Comparison of ENCODE assay signal across 28 mouse cellular contexts in genomic region chr6:146205136-146205535, GRCm38 (mm10).
DNase-seq lines count a peak whose midpoint lies in the region; ATAC-seq and TF ChIP-seq lines count a peak whose summit lies in the region.
"Had no signal": no experiment of that assay in that cellular context is flagged by ENCODE, and none has a peak within 500 bp of the region (broad histone marks: within the 10 kb centered on the region; RNA-seq: fewer than 3 reads in every experiment).

No protein-coding gene starts in this region.

- no peak overlapping the region for H3K27ac ChIP-seq in embryonic facial prominence, embryonic 14.5 days (replicated peaks; ENCODE audit: low read depth, low read length)
- no peak overlapping the region for H3K27ac ChIP-seq in embryonic facial prominence, embryonic 10.5 days (replicated peaks)
- H3K27ac ChIP-seq in cerebellum, adult 2 months (ENCODE audit: insufficient read depth, low read length) = no peak overlapping the region
- H3K27ac ChIP-seq: embryonic facial prominence, embryonic 13.5 days; forebrain, embryonic 12.5 days; forebrain, embryonic 15.5 days; heart, adult 2 months; heart, embryonic 10.5 days; heart, embryonic 13.5 days; hindbrain, embryonic 14.5 days; hindbrain, postnatal 0 days had no signal

- no peak overlapping the region for H3K4me2 ChIP-seq in embryonic facial prominence, embryonic 14.5 days (ENCODE audit: low read depth, low read length)
- H3K4me2 ChIP-seq: embryonic facial prominence, embryonic 13.5 days; forebrain, embryonic 12.5 days; forebrain, embryonic 15.5 days; heart, embryonic 13.5 days; hindbrain, embryonic 14.5 days had no signal

- H3K9ac ChIP-seq in embryonic facial prominence, embryonic 14.5 days (ENCODE audit: low read depth, low read length) = no peak overlapping the region
- H3K9ac ChIP-seq: embryonic facial prominence, embryonic 13.5 days; forebrain, embryonic 12.5 days; forebrain, embryonic 15.5 days; heart, embryonic 13.5 days; hindbrain, embryonic 14.5 days had no signal

- ATAC-seq in embryonic facial prominence, embryonic 14.5 days (ENCODE audit: low read depth) = no peak; the same call in 1 of the 2 replicates
- ATAC-seq in megakaryocyte-erythroid progenitor cell, adult 5-6 weeks (replicated peaks; ENCODE audit: low FRiP score, low TSS enrichment, poor library complexity, severe bottlenecking) = peak; percentile 54; the same call in 1 of the 2 replicates
- ATAC-seq: CD4-positive, CD25-positive, alpha-beta regulatory T cell, adult 4 months; forebrain, embryonic 15.5 days; hindbrain, postnatal 0 days; inflammation-experienced regulatory T-cells, adult 6 months; intestine, embryonic 16.5 days had no signal

- no peaks in the 10 kb centered on the region for H3K36me3 ChIP-seq in embryonic facial prominence, embryonic 14.5 days (ENCODE audit: control insufficient read depth, insufficient read depth, low read length)
- H3K36me3 ChIP-seq in embryonic facial prominence, embryonic 10.5 days (replicated peaks) = no peaks in the 10 kb centered on the region
- H3K36me3 ChIP-seq: embryonic facial prominence, embryonic 13.5 days; forebrain, embryonic 12.5 days; forebrain, embryonic 15.5 days; heart, embryonic 10.5 days had no signal

- no peaks in the 10 kb centered on the region for H3K4me1 ChIP-seq in embryonic facial prominence, embryonic 14.5 days (ENCODE audit: control insufficient read depth, insufficient read depth, low read length)
- H3K4me1 ChIP-seq in embryonic facial prominence, embryonic 10.5 days = peaks cover 7% of the 10 kb centered on the region; the same call in 1 of the 2 replicates
- no peaks in the 10 kb centered on the region for H3K4me1 ChIP-seq in cerebellum, adult 2 months (ENCODE audit: control insufficient read depth, insufficient read depth, low read length)
- H3K4me1 ChIP-seq: embryonic facial prominence, embryonic 13.5 days; forebrain, embryonic 12.5 days; forebrain, embryonic 15.5 days had no signal

- H3K4me3 ChIP-seq in embryonic facial prominence, embryonic 14.5 days (ENCODE audit: low read depth, low read length) = no peak overlapping the region
- no peak overlapping the region for H3K4me3 ChIP-seq in embryonic facial prominence, embryonic 10.5 days
- H3K4me3 ChIP-seq in cerebellum, adult 2 months (replicated peaks; ENCODE audit: insufficient read depth, low read depth, low read length) = no peak overlapping the region
- H3K4me3 ChIP-seq: embryonic facial prominence, embryonic 13.5 days; forebrain, embryonic 12.5 days; forebrain, embryonic 15.5 days; heart, adult 2 months; heart, embryonic 10.5 days; heart, embryonic 13.5 days had no signal

- TF ChIP-seq POLR2A in cerebellum, adult 2 months (IDR thresholded peaks at IDR 0.05; ENCODE audit: borderline replicate concordance, insufficient read depth, low read length) = no peak

- WGBS in embryonic facial prominence, embryonic 14.5 days = 55% methylated on average over 2 of the region's 2 CpGs
- WGBS in embryonic facial prominence, embryonic 10.5 days = 77% methylated on average over 2 of the region's 2 CpGs
- WGBS in cerebellum, adult 2 months = 97% methylated on average over 2 of the region's 2 CpGs

- no peaks in the 10 kb centered on the region for H3K27me3 ChIP-seq in embryonic facial prominence, embryonic 14.5 days (replicated peaks; ENCODE audit: control insufficient read depth, insufficient read depth, low read length)
- H3K27me3 ChIP-seq in embryonic facial prominence, embryonic 10.5 days (replicated peaks; ENCODE audit: low read depth, poor library complexity, severe bottlenecking) = no peaks in the 10 kb centered on the region
- H3K27me3 ChIP-seq in cerebellum, adult 2 months (ENCODE audit: control insufficient read depth, insufficient read depth, low read length) = no peaks in the 10 kb centered on the region
- H3K27me3 ChIP-seq: embryonic facial prominence, embryonic 13.5 days; forebrain, embryonic 12.5 days; forebrain, embryonic 15.5 days; heart, embryonic 13.5 days had no signal

- H3K9me3 ChIP-seq in embryonic facial prominence, embryonic 14.5 days (ENCODE audit: control insufficient read depth, low read length) = no peaks in the 10 kb centered on the region
- H3K9me3 ChIP-seq in embryonic facial prominence, embryonic 10.5 days = no peaks in the 10 kb centered on the region
- H3K9me3 ChIP-seq: embryonic facial prominence, embryonic 13.5 days; forebrain, embryonic 12.5 days; forebrain, embryonic 15.5 days; heart, embryonic 10.5 days; heart, embryonic 13.5 days had no signal

- peak; percentile 41 for DNase-seq in embryonic facial prominence, embryonic 14.5 days (ENCODE audit: low spot score)
- DNase-seq in embryonic facial prominence, embryonic 10.5 days (ENCODE audit: low spot score) = no peak
- DNase-seq in brain, adult 2 months (ENCODE audit: low read depth, low spot score) = peak; percentile 70
- DNase-seq in kidney, adult 8-10 months = no peak
- DNase-seq in cerebellum, adult 2 months = no peak
- DNase-seq in adrenal gland, postnatal 14 days = no peak
- DNase-seq in thymus, adult 18-20 months = no peak
- DNase-seq: adrenal gland, adult 2 months; adrenal gland, postnatal 25 days; B cell, adult 2 months; cerebellum, adult 18-20 months; cerebellum, adult 9-11 months; cerebellum, postnatal 25 days; gastrocnemius, postnatal 25 days; heart, adult 2 months; heart, postnatal 14 days; heart, postnatal 4 days had no signal

- TF ChIP-seq CTCF in cerebellum, adult 2 months (IDR thresholded peaks at IDR 0.05; ENCODE audit: borderline replicate concordance, insufficient read depth, low read depth, low read length) = no peak

Comparison
In these comparisons a context has a peak if more than half of its experiments do, and no peak if none do; other contexts are left out.
1. DNase-seq: peak in embryonic facial prominence, embryonic 14.5 days (single experiment) and brain, adult 2 months (single experiment); none in embryonic facial prominence, embryonic 10.5 days (single experiment), kidney, adult 8-10 months (0 of 2), cerebellum, adult 2 months (0 of 2), adrenal gland, postnatal 14 days (single experiment) and thymus, adult 18-20 months (0 of 2).